Mouse (Mus musculus) left cerebral cortex, adult 8-10 months (tissue): Measurements from ENCODE around the gene Tmem87b. TPM values are rescaled to one million over a fixed set of nuclear protein-coding genes. Genes with fewer than 3 reads are reported as not detected.

Source experiments
- DNase-seq, 2 experiments: peaks; one replicate each; pipeline ENCODE4 v3.0.0; 2022; ENCODE audit warnings: low spot score in 2 of 2
- total RNA-seq, 4 experiments: library from RNA; stranded (reverse); gene quantifications; 2 replicates each; pipeline ENCODE4 v1.2.4; 2022

Gene Tmem87b
- total RNA-seq, 4 experiments from 2014 or later = 32.2 to 36.9 (median 32.9) TPM

- DNase-seq = no peak
Observed at GRCm38 (mm10) chr2:128818956-128819643, 1.2 kb downstream of the Tmem87b start.

DNA sequence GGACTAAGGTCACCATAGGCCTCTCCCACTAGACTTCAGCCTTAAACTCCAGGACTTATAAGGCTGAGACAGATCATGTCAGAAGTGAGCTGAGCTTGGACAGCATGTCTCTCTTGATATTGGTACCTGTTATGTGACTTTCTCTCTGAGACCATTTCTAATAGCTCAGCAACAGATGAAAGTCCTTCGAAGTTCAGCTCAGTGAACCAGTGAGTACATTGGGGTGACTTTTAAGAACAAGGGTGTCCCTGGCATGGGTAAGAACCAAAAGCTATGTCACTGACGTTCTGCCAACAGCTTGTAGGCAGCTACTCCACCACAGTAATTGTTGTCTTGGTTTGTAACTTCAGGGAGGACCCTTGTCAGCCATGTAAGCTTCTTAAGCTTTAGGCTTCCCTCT, 2.7 kb downstream of the Tmem87b start:
- DNase-seq = no peak

DNA sequence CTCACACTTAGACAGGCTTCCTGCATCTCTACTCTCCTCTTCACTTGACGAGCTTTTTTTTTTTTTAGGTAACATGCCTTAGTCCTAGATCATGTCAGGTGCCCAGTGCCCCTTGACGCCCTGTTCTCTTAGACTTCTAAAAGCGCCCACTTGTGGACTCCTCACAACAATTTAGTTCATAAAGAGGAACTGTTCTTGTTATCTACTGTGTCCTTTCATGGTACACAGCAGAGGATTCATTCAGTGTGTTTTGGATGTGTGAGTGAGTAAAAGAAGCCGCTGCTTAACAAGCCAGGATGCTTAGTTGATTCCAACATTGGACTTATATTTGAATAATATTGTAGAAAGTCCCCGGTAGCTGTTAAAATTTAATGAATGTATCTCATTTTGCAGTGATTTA, 6.0 kb downstream of the Tmem87b start:
- no peak for DNase-seq

DNA sequence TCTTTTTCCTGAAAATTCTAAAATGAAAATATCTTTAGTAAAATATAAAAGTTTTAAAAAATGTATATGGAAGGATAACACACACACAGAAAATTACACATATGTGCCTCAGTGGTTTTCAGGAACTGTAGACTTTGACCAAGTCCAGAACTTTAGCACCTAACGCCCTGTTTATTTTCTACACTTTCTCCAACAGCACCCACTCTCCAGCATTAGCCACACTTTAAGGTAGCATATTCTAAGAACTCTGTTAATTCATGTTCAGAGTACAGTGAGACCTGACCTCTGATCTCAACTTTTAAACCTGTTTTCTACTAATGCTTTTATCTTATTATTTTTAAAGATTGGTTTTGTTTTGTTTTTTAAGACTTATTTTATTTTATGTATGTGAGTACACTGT, 9.9 kb downstream of the Tmem87b start:
- no peak for DNase-seq

- no peak for DNase-seq
Observed at GRCm38 (mm10) chr2:128832611-128833010, 14.7 kb downstream of the Tmem87b start.

GRCm38 (mm10) chr2:128833035-128833434, 15.1 kb downstream of the Tmem87b start:
- no peak for DNase-seq

- no peak for DNase-seq
Observed at GRCm38 (mm10) chr2:128833435-128833834, 15.5 kb downstream of the Tmem87b start.

DNA sequence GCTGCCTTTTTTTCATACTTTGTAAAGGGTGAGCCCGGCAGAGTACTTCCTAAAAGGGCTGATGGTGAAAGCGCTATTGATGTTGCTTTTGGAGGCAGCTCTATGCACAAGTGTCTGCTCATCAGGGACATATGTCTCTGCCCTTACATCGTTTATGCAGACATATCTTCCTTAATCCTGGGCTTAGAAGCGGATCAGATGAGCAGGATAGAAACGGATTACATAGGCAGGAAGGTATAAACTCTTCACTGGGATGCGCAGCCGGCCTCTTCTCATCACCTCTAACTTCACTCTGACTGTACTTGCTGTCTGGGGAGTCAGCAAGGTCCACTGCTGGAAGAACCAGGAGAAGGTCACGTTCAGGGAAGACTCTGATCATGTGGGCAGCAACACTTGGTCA, 19.6 kb downstream of the Tmem87b start:
- DNase-seq = no peak

- DNase-seq = no peak
Observed at GRCm38 (mm10) chr2:128838611-128839010, 20.7 kb downstream of the Tmem87b start.

DNA sequence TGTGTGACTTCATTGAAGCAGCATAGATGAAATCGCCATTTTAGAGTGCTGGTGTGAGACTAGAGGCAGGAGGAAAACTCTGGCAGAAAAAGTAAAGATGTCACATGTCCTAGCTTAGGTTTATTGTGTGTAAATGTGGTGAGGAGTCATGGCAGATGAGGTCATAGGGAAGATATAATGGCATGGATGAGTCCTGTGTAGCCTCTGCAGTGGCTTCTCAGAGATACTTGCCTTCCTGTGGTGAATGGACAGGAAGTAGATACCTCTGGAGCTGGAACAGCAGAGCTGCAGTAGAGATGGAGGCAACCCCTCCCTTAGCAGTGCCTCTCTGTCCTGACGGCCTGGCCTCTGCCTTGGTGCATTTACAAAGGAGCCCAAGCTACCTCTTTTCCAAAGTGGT, 21.6 kb downstream of the Tmem87b start:
- no peak for DNase-seq

- no peak for DNase-seq
Observed at GRCm38 (mm10) chr2:128842437-128842836, 24.5 kb downstream of the Tmem87b start.

GRCm38 (mm10) chr2:128850036-128850435, 32.1 kb downstream of the Tmem87b start:
- no peak for DNase-seq

- DNase-seq = no peak
Observed at GRCm38 (mm10) chr2:128856673-128857072, 38.8 kb downstream of the Tmem87b start.

DNA sequence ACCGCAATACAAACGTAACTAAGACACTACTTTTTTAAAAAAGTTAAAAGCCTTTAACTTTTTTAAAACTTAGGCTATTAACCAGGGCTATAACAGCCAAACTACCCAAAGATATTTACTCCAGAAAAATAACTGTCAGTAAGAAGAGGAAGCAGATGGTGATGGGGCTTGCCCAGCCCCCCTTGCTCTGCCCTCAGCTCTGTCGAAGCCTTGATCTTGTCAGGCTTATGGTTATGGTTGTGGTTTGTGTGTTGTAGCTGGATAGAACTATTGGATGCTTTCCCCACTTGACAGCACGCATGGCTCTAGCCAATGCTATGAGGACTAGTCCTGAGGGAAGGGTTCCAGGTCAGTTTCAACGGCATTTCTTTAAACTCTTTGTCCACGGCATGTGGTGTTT, 41.0 kb downstream of the Tmem87b start:
- no peak for DNase-seq

GRCm38 (mm10) chr2:128859861-128860260, 41.9 kb downstream of the Tmem87b start:
- no peak for DNase-seq

DNA sequence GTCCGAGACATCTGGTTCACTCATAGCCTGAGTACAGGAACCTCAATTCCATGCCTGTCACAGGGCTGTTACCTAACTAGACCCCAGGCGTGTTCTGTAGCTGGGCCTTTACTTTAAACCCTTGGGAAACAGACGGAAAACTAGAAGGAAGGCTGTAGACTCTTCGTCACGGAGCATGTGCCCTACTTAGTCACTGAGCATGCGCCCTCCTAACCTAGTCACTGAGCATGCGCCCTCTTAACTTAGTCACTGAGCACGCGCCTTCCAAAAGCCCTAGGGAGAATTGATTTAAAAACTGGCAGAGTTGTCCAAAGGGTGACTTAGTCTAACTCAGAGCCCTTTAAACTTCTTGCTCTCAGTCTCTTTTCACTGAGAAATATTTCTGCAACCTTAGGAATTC, 44.7 kb downstream of the Tmem87b start, which contains the start of gene Fbln7:
Fbln7 (plus strand) TSS at position 346 of the 400 bp plus-strand sequence.
- no peak for DNase-seq

DNA sequence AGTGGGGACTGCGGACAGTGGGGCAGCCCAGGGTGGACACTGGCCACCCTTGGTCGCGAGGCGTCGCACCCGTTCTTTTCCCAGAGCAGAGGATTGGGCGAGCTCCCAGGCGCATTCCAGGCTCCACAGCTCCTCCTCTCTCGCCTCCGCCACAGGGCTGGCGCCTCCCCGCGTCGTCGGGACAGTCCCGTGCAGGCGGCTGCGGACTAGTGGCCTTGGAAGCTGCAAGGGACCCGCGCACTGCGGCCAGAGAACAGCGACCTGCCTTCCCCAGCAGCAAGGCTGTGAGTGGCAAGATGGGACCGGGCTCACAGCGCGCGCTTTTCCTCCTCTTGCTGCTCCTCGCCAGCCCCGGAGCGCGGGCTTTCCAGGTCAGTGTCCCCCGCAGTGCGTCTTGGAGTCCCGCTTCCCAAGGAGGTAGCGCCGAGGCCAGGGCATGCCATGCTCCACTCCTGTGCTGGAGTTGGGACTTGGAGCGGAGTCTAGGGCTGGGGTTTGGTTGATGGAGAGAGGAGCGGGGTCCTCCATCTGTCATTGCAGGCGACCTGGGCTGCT, 45.9 kb downstream of the Tmem87b start:
- DNase-seq = no peak

GRCm38 (mm10) chr2:128865061-128865460, 47.1 kb downstream of the Tmem87b start:
- DNase-seq = no peak

DNA sequence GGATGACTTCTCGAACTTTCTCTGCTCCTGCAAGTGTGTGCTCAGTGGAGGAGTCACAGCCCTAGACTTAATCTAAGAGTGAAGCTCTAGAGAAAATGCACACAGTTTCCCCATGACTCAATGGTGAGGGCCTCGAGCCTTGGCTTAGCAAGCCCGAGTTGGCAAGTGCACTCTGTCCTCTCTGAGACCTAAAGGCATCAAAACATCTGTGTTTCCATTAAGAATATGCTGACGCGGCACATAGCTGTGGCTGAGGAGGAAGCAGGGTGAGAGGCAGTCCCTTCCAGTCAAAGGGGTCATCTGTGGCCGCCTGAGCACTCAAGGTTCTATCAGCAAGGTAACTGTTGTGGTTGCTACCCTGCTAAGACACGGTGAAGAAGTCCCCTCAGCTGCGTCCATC, 53.7 kb downstream of the Tmem87b start:
- DNase-seq = no peak

- no peak for DNase-seq
Observed at GRCm38 (mm10) chr2:128872256-128872655, 54.3 kb downstream of the Tmem87b start.

- DNase-seq = no peak
Observed at GRCm38 (mm10) chr2:128875526-128875925, 57.6 kb downstream of the Tmem87b start.

- no peak for DNase-seq
Observed at GRCm38 (mm10) chr2:128881236-128881635, 63.3 kb downstream of the Tmem87b start.

DNA sequence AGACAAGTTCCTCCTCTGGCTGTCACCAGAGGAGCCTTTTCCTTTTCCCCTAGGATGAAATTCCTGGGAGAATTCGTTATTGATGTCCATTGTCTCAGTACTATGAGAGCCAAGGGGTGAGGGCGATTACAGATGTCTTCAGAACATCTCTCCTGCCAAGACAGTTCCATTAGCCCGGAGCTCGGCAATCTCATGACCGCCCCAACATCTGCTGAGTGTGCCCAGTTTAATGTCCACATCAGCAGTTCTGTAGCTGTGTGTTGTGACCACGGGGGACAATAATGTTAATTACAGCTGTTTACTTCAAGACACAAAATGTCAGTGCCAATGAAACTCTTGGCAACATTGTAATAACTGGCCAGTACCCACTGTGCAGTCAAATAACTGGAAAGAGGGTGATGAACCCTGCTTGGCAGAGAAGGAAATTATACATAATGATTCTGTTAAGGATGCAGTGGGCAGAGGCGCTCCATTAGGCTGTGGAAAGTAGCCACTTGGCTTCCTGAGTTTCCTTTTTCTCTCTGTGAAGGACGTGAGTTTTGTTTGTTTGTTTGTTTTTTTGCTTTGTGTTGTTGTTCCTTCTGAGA, 67.4 kb downstream of the Tmem87b start:
- DNase-seq = no peak
